In genomic region chr14:79243038-79243883, GRCm38 (mm10) we compare ENCODE assay signal across 17 mouse cellular contexts. TPM values are rescaled to one million over a fixed set of nuclear protein-coding genes. Genes with fewer than 3 reads are reported as not detected.
DNase-seq lines count a peak whose midpoint lies in the region; ATAC-seq and TF ChIP-seq lines count a peak whose summit lies in the region.
"Had no signal": no experiment of that assay in that cellular context is flagged by ENCODE, and none has a peak within 500 bp of the region (broad histone marks: within the 10 kb centered on the region; RNA-seq: fewer than 3 reads in every experiment).

No protein-coding gene starts in this region.

- no peak for TF ChIP-seq POLR2A in CH12.LX (IDR thresholded peaks at IDR 0.05; ENCODE audit: low read depth, low read length)

- dilution Hi-C loops in CH12.LX (cut with MboI; ENCODE audit: extremely low pct_ligation_motif_present, extremely low pct_unique_long_range_greater_than_20kb, low sequenced_read_pairs) = no loop called here

- 62% methylated on average over 12 of the region's 12 CpGs for WGBS in liver, embryonic 11.5 days

- H3K9me3 ChIP-seq in liver, embryonic 11.5 days (ENCODE audit: control insufficient read depth, low read length) = no peaks in the 10 kb centered on the region
- H3K9me3 ChIP-seq in CH12.LX (replicated peaks; ENCODE audit: low read length) = peaks cover 3% of the 10 kb centered on the region
- H3K9me3 ChIP-seq: limb, embryonic 12.5 days; midbrain, embryonic 12.5 days; neural tube, embryonic 15.5 days had no signal

- H3K9ac ChIP-seq in liver, embryonic 11.5 days (ENCODE audit: low read depth, low read length) = no peak overlapping the region
- H3K9ac ChIP-seq in CH12.LX (ENCODE audit: insufficient read depth, low read depth) = no peak overlapping the region
- H3K9ac ChIP-seq: limb, embryonic 12.5 days; midbrain, embryonic 12.5 days; neural tube, embryonic 15.5 days had no signal

- no peak for TF ChIP-seq RAD21 in CH12.LX (IDR thresholded peaks at IDR 0.05; ENCODE audit: low read depth, low read length)

- no peak for TF ChIP-seq EP300 in CH12.LX (IDR thresholded peaks at IDR 0.05; ENCODE audit: low read length)

- in situ Hi-C loops in CH12.LX (cut with MboI; ENCODE audit: low pct_ligation_motif_present, low pct_unique_long_range_greater_than_20kb, low sequenced_read_pairs) = no loop called here

- H3K27ac ChIP-seq in liver, embryonic 11.5 days (ENCODE audit: low read depth, low read length) = no peak overlapping the region
- H3K27ac ChIP-seq in CH12.LX (ENCODE audit: insufficient read depth, low read depth) = no peak overlapping the region
- no peak overlapping the region for H3K27ac ChIP-seq in layer of hippocampus, adult 2 months
- H3K27ac ChIP-seq: limb, embryonic 12.5 days; midbrain, embryonic 12.5 days; neural tube, embryonic 15.5 days had no signal

- no peaks in the 10 kb centered on the region for H3K36me3 ChIP-seq in liver, embryonic 11.5 days (ENCODE audit: control insufficient read depth, insufficient read depth, low read length)
- H3K36me3 ChIP-seq in CH12.LX (replicated peaks in 1 of 2; ENCODE audit: control insufficient read depth in 1 of 2, insufficient read depth in 1 of 2, low read length in 1 of 2) = no peaks in the 10 kb centered on the region
- H3K36me3 ChIP-seq: limb, embryonic 12.5 days; midbrain, embryonic 12.5 days; neural tube, embryonic 15.5 days had no signal

- H3K4me1 ChIP-seq in liver, embryonic 11.5 days (replicated peaks; ENCODE audit: control insufficient read depth, insufficient read depth, low read length) = no peaks in the 10 kb centered on the region
- H3K4me1 ChIP-seq in CH12.LX (ENCODE audit: control insufficient read depth in 1 of 2, insufficient read depth in 2 of 2) = peaks cover 3 to 9% of the 10 kb centered on the region in 2 experiments; a peak in 3 of 4 replicates
- H3K4me1 ChIP-seq: neural tube, embryonic 15.5 days had no signal

- intact Hi-C loops in heart, postnatal 36 days (cut with DNase I) = no loop called here

- no peak for ATAC-seq in liver, embryonic 11.5 days (replicated peaks; ENCODE audit: low FRiP score)
- ATAC-seq in megakaryocyte, adult 5-6 weeks (ENCODE audit: poor library complexity, severe bottlenecking) = peak; percentile 89
- no peak for ATAC-seq in erythroblast, adult 5-6 weeks (replicated peaks; ENCODE audit: low FRiP score, poor library complexity, severe bottlenecking)

- DNase-seq in liver = peak; percentile 38
- no peak for DNase-seq in liver, embryonic 11.5 days (ENCODE audit: low spot score)
- DNase-seq in CH12.LX (ENCODE audit: extremely low read depth) = no peak
- DNase-seq in thymus, postnatal 0 days (ENCODE audit: low spot score) = peak; percentile 91
- DNase-seq in layer of hippocampus, adult 2 months (ENCODE audit: low spot score in 2 of 2) = no peak
- DNase-seq in heart, postnatal 36 days = no peak
- DNase-seq: cerebellum, adult 11 months; kidney, adult 2 months had no signal

- no peaks in the 10 kb centered on the region for H3K79me2 ChIP-seq in CH12.LX (replicated peaks; ENCODE audit: control insufficient read depth, extremely low read depth, insufficient read depth, poor library complexity, severe bottlenecking)

- TF ChIP-seq CTCF in CH12.LX (conservative IDR thresholded peaks at IDR 0.05 in 1 of 2, IDR thresholded peaks at IDR 0.05 in 1 of 2; ENCODE audit: low read depth in 2 of 2, low read length in 2 of 2) = no peak
- TF ChIP-seq CTCF in layer of hippocampus, adult 2 months (conservative IDR thresholded peaks at IDR 0.05) = no peak

- H3K4me3 ChIP-seq in liver, embryonic 11.5 days (ENCODE audit: low read depth, low read length) = no peak overlapping the region
- no peak overlapping the region for H3K4me3 ChIP-seq in CH12.LX (replicated peaks in 1 of 3; ENCODE audit: low read depth in 2 of 3, low read length in 2 of 3, poor library complexity in 1 of 3)
- H3K4me3 ChIP-seq in layer of hippocampus, adult 2 months = no peak overlapping the region
- H3K4me3 ChIP-seq: limb, embryonic 12.5 days; midbrain, embryonic 12.5 days; neural tube, embryonic 15.5 days had no signal

- no peak overlapping the region for H3K4me2 ChIP-seq in liver, embryonic 11.5 days
- no peak overlapping the region for H3K4me2 ChIP-seq in CH12.LX (ENCODE audit: insufficient read depth, low read depth, poor library complexity, severe bottlenecking)
- H3K4me2 ChIP-seq: limb, embryonic 12.5 days; midbrain, embryonic 12.5 days; neural tube, embryonic 15.5 days had no signal

- H3K27me3 ChIP-seq in liver, embryonic 11.5 days (replicated peaks; ENCODE audit: control insufficient read depth, insufficient read depth, low read length) = no peaks in the 10 kb centered on the region
- peaks cover 2% of the 10 kb centered on the region for H3K27me3 ChIP-seq in CH12.LX (replicated peaks)
- H3K27me3 ChIP-seq: limb, embryonic 12.5 days; midbrain, embryonic 12.5 days; neural tube, embryonic 15.5 days had no signal

TF ChIP-seq in CH12.LX, 34 proteins besides CTCF, POLR2A, EP300 and RAD21:
- TF ChIP-seq MAFK (IDR thresholded peaks at IDR 0.05; ENCODE audit: insufficient replicate concordance, low read length) = no peak
- TF ChIP-seq UBTF (IDR thresholded peaks at IDR 0.05; ENCODE audit: low read depth, low read length) = no peak
- no peak for TF ChIP-seq E2F4 (IDR thresholded peaks at IDR 0.05; ENCODE audit: insufficient replicate concordance, low read depth, low read length)
- no peak for TF ChIP-seq IRF4 (IDR thresholded peaks at IDR 0.05; ENCODE audit: low read depth, low read length)
- TF ChIP-seq ZC3H11A (IDR thresholded peaks at IDR 0.05; ENCODE audit: low read depth, low read length) = no peak
- TF ChIP-seq RCOR1 (conservative IDR thresholded peaks at IDR 0.05; ENCODE audit: low read depth, low read length) = no peak
- TF ChIP-seq ZNF384 (IDR thresholded peaks at IDR 0.05; ENCODE audit: low read depth, low read length) = no peak
- no peak for TF ChIP-seq MEF2A (IDR thresholded peaks at IDR 0.05; ENCODE audit: borderline replicate concordance, low read depth, low read length)
- TF ChIP-seq BHLHE40 (IDR thresholded peaks at IDR 0.05; ENCODE audit: low read depth, low read length) = peak; percentile 61
- TF ChIP-seq ELF1 (IDR thresholded peaks at IDR 0.05; ENCODE audit: low read depth, low read length) = no peak
- TF ChIP-seq ETS1 (conservative IDR thresholded peaks at IDR 0.05; ENCODE audit: low read depth, low read length) = no peak
- TF ChIP-seq JUN (IDR thresholded peaks at IDR 0.05; ENCODE audit: insufficient read depth, low read depth, low read length) = no peak
- TF ChIP-seq USF1 (IDR thresholded peaks at IDR 0.05; ENCODE audit: low read depth, low read length) = peak; percentile 72
- TF ChIP-seq CHD1 (IDR thresholded peaks at IDR 0.05; ENCODE audit: low read depth, low read length) = no peak
- no peak for TF ChIP-seq TBP (conservative IDR thresholded peaks at IDR 0.05; ENCODE audit: low read depth, low read length)
- no peak for TF ChIP-seq NELFE (IDR thresholded peaks at IDR 0.05; ENCODE audit: low read depth, low read length)
- peak; percentile 69 for TF ChIP-seq USF2 (conservative IDR thresholded peaks at IDR 0.05; ENCODE audit: low read depth, low read length)
- no peak for TF ChIP-seq HCFC1 (IDR thresholded peaks at IDR 0.05; ENCODE audit: low read depth, low read length)
- TF ChIP-seq TCF12 (IDR thresholded peaks at IDR 0.05; ENCODE audit: low read depth, low read length) = no peak
- no peak for TF ChIP-seq KAT2A (IDR thresholded peaks at IDR 0.05; ENCODE audit: insufficient replicate concordance, low read length)
- TF ChIP-seq JUND (conservative IDR thresholded peaks at IDR 0.05; ENCODE audit: low read depth, low read length) = no peak

RNA-seq across cellular contexts. Expression of gene Zfp957, which starts 3.9 kb away (rescaled TPM):
- not detected in 2 replicates for polyA plus RNA-seq in liver, embryonic 11.5 days (2014; fragmentation: Nextera tagmentation; extraction: Ambion mirVana)
- not detected in 2 replicates for total RNA-seq in CH12.LX (2012; rRNA removed)
- total RNA-seq in CH12.LX (2014; rRNA removed) = not detected in 2 replicates
- polyA plus RNA-seq in CH12.LX (2012; ENCODE audit: insufficient read length, low read depth) = not detected in 2 replicates
- total RNA-seq in megakaryocyte, adult 5-6 weeks (2015) = not detected in 2 replicates
- total RNA-seq in megakaryocyte, adult 5-6 weeks (2017) = not detected in 2 replicates
- not detected in 2 replicates for polyA plus RNA-seq in thymus, postnatal 0 days (2015; fragmentation: Nextera tagmentation; extraction: Ambion mirVana)
- not detected for total RNA-seq in layer of hippocampus, adult 2 months (2021)
- not detected in 2 replicates for total RNA-seq in erythroblast, adult 5-6 weeks (2015; ENCODE audit: low replicate concordance)
- total RNA-seq in erythroblast, adult 5-6 weeks (2017; ENCODE audit: low replicate concordance) = not detected in 2 replicates
- total RNA-seq in heart, postnatal 36 days (2021) = not detected
- total RNA-seq: ES-E14 had no signal
- polyA plus RNA-seq: embryonic facial prominence, embryonic 14.5 days; heart, embryonic 14.5 days; kidney, adult 2 months; limb, embryonic 12.5 days; midbrain, embryonic 12.5 days; neural tube, embryonic 15.5 days; urinary bladder, adult 2 months had no signal

RNA-seq across cellular contexts. Expression of gene Rgcc, which starts 58.2 kb away (rescaled TPM):
- 233 and 245 TPM in 2 replicates for polyA plus RNA-seq in liver, embryonic 11.5 days (2014; fragmentation: Nextera tagmentation; extraction: Ambion mirVana)
- total RNA-seq in CH12.LX (2012; rRNA removed) (1.6 and 2.2 TPM in 2 replicates), CH12.LX (2014; rRNA removed) (3.3 and 5.2 TPM in 2 replicates)
- 1.2 and 2.3 TPM in 2 replicates for polyA plus RNA-seq in CH12.LX (2012; ENCODE audit: insufficient read length, low read depth)
- 11.7 and 13.7 TPM in 2 replicates for total RNA-seq in megakaryocyte, adult 5-6 weeks (2015)
- total RNA-seq in megakaryocyte, adult 5-6 weeks (2017) = 12.4 and 12.8 TPM in 2 replicates
- polyA plus RNA-seq in thymus, postnatal 0 days (2015; fragmentation: Nextera tagmentation; extraction: Ambion mirVana) = 552 and 560 TPM in 2 replicates
- 10 to 100 TPM; 37.1 to 40.7 TPM for total RNA-seq in layer of hippocampus, adult 2 months (2021)
- 63.7 and 78.6 TPM in 2 replicates for total RNA-seq in erythroblast, adult 5-6 weeks (2015; ENCODE audit: low replicate concordance)
- 55.2 and 86.4 TPM in 2 replicates for total RNA-seq in erythroblast, adult 5-6 weeks (2017; ENCODE audit: low replicate concordance)
- 10 to 100 TPM; 54.7 to 54.8 TPM for total RNA-seq in heart, postnatal 36 days (2021)

Comparison
In these comparisons a context has a peak if more than half of its experiments do, and no peak if none do; other contexts are left out.
1. DNase-seq: peak in liver (single experiment) and thymus, postnatal 0 days (single experiment); none in liver, embryonic 11.5 days (single experiment), CH12.LX (single experiment), layer of hippocampus, adult 2 months (0 of 2) and heart, postnatal 36 days (0 of 2).